Mouse (Mus musculus) left cerebral cortex, adult 2 months (tissue): ENCODE measurements around the gene Acvr1b. TPM values are rescaled to one million over a fixed set of nuclear protein-coding genes. Genes with fewer than 3 reads are reported as not detected.

Experiments used
- DNase-seq, 2 experiments: peaks; one replicate each; pipeline ENCODE4 v3.0.0; 2021 to 2022; ENCODE audit warnings: low spot score in 2 of 2, mixed read lengths in 1 of 2; ENCODE audit errors: extremely low spot score in 1 of 2
- H3K27ac ChIP-seq: fragments of 200-600 bp; 2 replicates; pipeline ENCODE4 v1.8.1; 2022
- H3K4me3 ChIP-seq: fragments of 200-600 bp; 2 replicates; pipeline ENCODE4 v1.8.1; 2022
- CTCF ChIP-seq: fragments of 200-600 bp; IDR thresholded peaks from 2 replicates; pipeline ENCODE4 v1.8.1; 2022; ENCODE audit warnings: antibody characterized with exemption, mild to moderate bottlenecking, moderate library complexity
- intact Hi-C: fragments of 180-260 bp; cut with DNase I; formaldehyde crosslinking; loops from one replicate; pipeline ENCODE4 v1.15.1; 2025
- total RNA-seq, 2 experiments: library from RNA; stranded (reverse); gene quantifications; 2 replicates each; pipeline ENCODE4 v1.2.3; 2021

Acvr1b gene
- total RNA-seq, 2 experiments from 2014 or later, result 102 to 114 TPM

GRCm38 (mm10) chr15:101250220-101250800 lies 76.4 kb downstream of the Acvr1b start:
- TF ChIP-seq CTCF, result no peak
- H3K4me3 ChIP-seq, result no peak overlapping the region
- intact Hi-C loops, result no loop called here
- no peak for DNase-seq
- no peak overlapping the region; the same call in 1 of the 2 replicates for H3K27ac ChIP-seq

GRCm38 (mm10) chr15:101251930-101252329 lies 78.1 kb downstream of the Acvr1b start:
- H3K27ac ChIP-seq, result no peak overlapping the region
- DNase-seq, result no peak
- TF ChIP-seq CTCF, result no peak
- H3K4me3 ChIP-seq, result no peak overlapping the region
- intact Hi-C loops, result no loop called here

- no peak for TF ChIP-seq CTCF
- intact Hi-C loops, result no loop called here
- Histone ChIP-seq H3K27ac (peak overlapping the region; percentile 97; the same call in 1 of the 2 replicates), H3K4me3 (no peak overlapping the region)
- DNase-seq, result no peak
Observed at GRCm38 (mm10) chr15:101252614-101253013, 78.7 kb downstream of the Acvr1b start.

GRCm38 (mm10) chr15:101253563-101253885 lies 79.7 kb downstream of the Acvr1b start:
- no peak for TF ChIP-seq CTCF
- intact Hi-C loops, result no loop called here
- Histone ChIP-seq H3K27ac (peak overlapping the region; percentile 97), H3K4me3 (peak overlapping the region; percentile 69)
- no peak for DNase-seq

- peak within 1 kb of the TSS; percentile 69 for H3K4me3 ChIP-seq
- TF ChIP-seq CTCF, result no peak
- H3K27ac ChIP-seq, result peak within 1 kb of the TSS; percentile 97
- intact Hi-C loops, result loop anchor here (1.0 kb wide), 1 partner anchor 12 kb away; no protein-coding TSS in a partner anchor
- DNase-seq, result peak; percentile 87 to 89
Observed at GRCm38 (mm10) chr15:101253886-101254795, 80.3 kb downstream of the Acvr1b start, which contains the start of gene Nr4a1. Nr4a1 (plus strand) TSS chr15:101254269.

- DNase-seq, result no peak
- intact Hi-C loops, result no loop called here
- Histone ChIP-seq H3K4me3 (peak overlapping the region; percentile 69), H3K27ac (peak overlapping the region; percentile 97; the same call in 1 of the 2 replicates)
- no peak for TF ChIP-seq CTCF
Observed at GRCm38 (mm10) chr15:101255842-101256462, 82.1 kb downstream of the Acvr1b start.

GRCm38 (mm10) chr15:101256463-101257206 lies 82.8 kb downstream of the Acvr1b start:
- peak overlapping the region; percentile 69 for H3K4me3 ChIP-seq
- TF ChIP-seq CTCF, result no peak
- DNase-seq, result no peak
- peak overlapping the region; percentile 17; the same call in 1 of the 2 replicates for H3K27ac ChIP-seq
- intact Hi-C loops, result no loop called here

- TF ChIP-seq CTCF, result no peak
- DNase-seq, result no peak
- Histone ChIP-seq H3K4me3 (no peak overlapping the region; the same call in 1 of the 2 replicates), H3K27ac (peak overlapping the region; percentile 47)
- intact Hi-C loops, result no loop called here
Observed at GRCm38 (mm10) chr15:101258420-101258819, 84.6 kb downstream of the Acvr1b start.

- no peak overlapping the region for H3K4me3 ChIP-seq
- intact Hi-C loops, result no loop called here
- no peak for DNase-seq
- peak overlapping the region; percentile 59 for H3K27ac ChIP-seq
- no peak for TF ChIP-seq CTCF
Observed at GRCm38 (mm10) chr15:101259922-101260321, 86.1 kb downstream of the Acvr1b start.

GRCm38 (mm10) chr15:101260387-101260786 lies 86.5 kb downstream of the Acvr1b start:
- peak overlapping the region; percentile 59 for H3K27ac ChIP-seq
- intact Hi-C loops, result no loop called here
- DNase-seq, result no peak
- no peak for TF ChIP-seq CTCF
- no peak overlapping the region for H3K4me3 ChIP-seq

GRCm38 (mm10) chr15:101260874-101261622 lies 87.2 kb downstream of the Acvr1b start:
- H3K27ac ChIP-seq, result peak overlapping the region; percentile 59
- no peak overlapping the region for H3K4me3 ChIP-seq
- intact Hi-C loops, result no loop called here
- TF ChIP-seq CTCF, result no peak
- no peak for DNase-seq
